Mouse (Mus musculus): Measurements from ENCODE around the gene Map3k4.

DNA sequence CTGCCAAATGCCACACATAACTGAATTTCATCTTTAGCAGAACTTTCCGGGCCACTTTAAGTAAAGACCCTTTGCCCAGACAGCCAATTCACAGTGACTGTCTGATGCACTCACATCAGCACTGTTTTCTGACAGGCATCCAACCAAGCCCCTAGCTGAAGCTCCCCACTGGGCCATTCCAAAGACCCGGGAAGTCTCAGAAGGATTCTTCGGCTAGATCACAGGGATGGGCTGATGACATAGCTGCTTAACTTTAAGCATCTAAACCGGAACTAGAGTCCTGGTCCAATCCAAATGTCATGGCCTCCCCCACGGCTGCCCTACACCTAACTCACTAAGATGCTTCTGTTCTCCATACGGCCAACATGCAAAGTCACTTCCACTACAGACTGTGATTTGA, 25.0 kb downstream of the Map3k4 start:
- no peak for TF ChIP-seq CTCF (IDR thresholded peaks at IDR 0.05; ENCODE audit: low read depth, low read length)
- no peak for TF ChIP-seq TAL1 (conservative IDR thresholded peaks at IDR 0.05; ENCODE audit: low read depth, low read length)
- no peak for TF ChIP-seq GATA1 (IDR thresholded peaks at IDR 0.05; ENCODE audit: borderline replicate concordance, low read length)

Measured in G1E (cell line).